Mouse (Mus musculus) liver, postnatal 0 days (tissue): ENCODE data around the gene Chpf2. TPM values are rescaled to one million over a fixed set of nuclear protein-coding genes. Genes with fewer than 3 reads are reported as not detected.

ENCODE experiments used
- ATAC-seq: fragments of 200-750 bp; cut with Nextera tagmentation; 2 replicates; pipeline ENCODE4 v1.8.0; 2017; ENCODE audit warnings: mild to moderate bottlenecking, moderate library complexity
- DNase-seq: peaks from one replicate; pipeline ENCODE4 v3.0.0-alpha.2; 2016
- H3K27ac ChIP-seq: fragments of 300-500 bp; sonication (generic); 2 replicates; pipeline ENCODE4 v1.5.1; 2014; ENCODE audit warnings: antibody characterized with exemption, moderate library complexity, mild to moderate bottlenecking, low read depth
- H3K27me3 ChIP-seq: fragments of 300-500 bp; sonication (generic); 2 replicates; pipeline ENCODE4 v1.6.1; 2014; ENCODE audit warnings: low read length, control low read depth, mixed read lengths; ENCODE audit not compliant: insufficient read depth
- H3K36me3 ChIP-seq: fragments of 300-500 bp; sonication (generic); replicated peaks from 2 replicates; pipeline ENCODE4 v1.6.1; 2014; ENCODE audit warnings: mild to moderate bottlenecking, control low read depth, low read length, moderate library complexity, mixed read lengths; ENCODE audit not compliant: insufficient read depth
- H3K4me1 ChIP-seq: fragments of 300-500 bp; sonication (generic); 2 replicates; pipeline ENCODE4 v1.6.1; 2014; ENCODE audit warnings: antibody characterized with exemption, mild to moderate bottlenecking, control low read depth; ENCODE audit not compliant: insufficient read depth
- H3K4me2 ChIP-seq: fragments of 300-500 bp; sonication (generic); 2 replicates; pipeline ENCODE4 v1.6.1; 2014; ENCODE audit warnings: low read depth, mild to moderate bottlenecking, low read length, moderate library complexity, mixed read lengths
- H3K4me3 ChIP-seq: fragments of 300-500 bp; sonication (generic); 2 replicates; pipeline ENCODE4 v1.5.1; 2014; ENCODE audit warnings: low read depth, low read length
- H3K9ac ChIP-seq: fragments of 300-500 bp; sonication (generic); replicated peaks from 2 replicates; pipeline ENCODE4 v1.6.1; 2014; ENCODE audit warnings: mild to moderate bottlenecking, moderate library complexity
- H3K9me3 ChIP-seq: fragments of 300-500 bp; sonication (generic); 2 replicates; pipeline ENCODE4 v1.6.1; 2016; ENCODE audit warnings: mild to moderate bottlenecking, control low read depth, low read length, mixed read lengths
- CTCF ChIP-seq: sonication (generic); IDR thresholded peaks from 2 replicates; pipeline ENCODE4 v1.5.1; 2016; ENCODE audit warnings: antibody characterized with exemption, low read depth
- EP300 ChIP-seq: IDR thresholded peaks from 2 replicates; pipeline ENCODE4 v1.6.1; 2016; ENCODE audit warnings: antibody characterized with exemption, low read depth, mild to moderate bottlenecking
- WGBS: fragments of 180-500 bp; shearing (Covaris S2); extraction: QIAGEN DNeasy Blood & Tissue Kit; methylation state at CpG from one replicate; pipeline ENCODE4 v1.1.7; 2014; ENCODE audit not compliant: insufficient replicate concordance; 5-methylcytosine and 5-hydroxymethylcytosine counted together
- polyA plus RNA-seq: library from polyadenylated mRNA; unstranded; fragments of >200 nt; fragmentation: Nextera tagmentation; extraction: Ambion mirVana; gene quantifications from 2 replicates; pipeline ENCODE4 v1.2.1, GENCODE M21; 2015

Gene Chpf2
- polyA plus RNA-seq, 1 experiment from 2014 or later: 15.9 TPM

DNA sequence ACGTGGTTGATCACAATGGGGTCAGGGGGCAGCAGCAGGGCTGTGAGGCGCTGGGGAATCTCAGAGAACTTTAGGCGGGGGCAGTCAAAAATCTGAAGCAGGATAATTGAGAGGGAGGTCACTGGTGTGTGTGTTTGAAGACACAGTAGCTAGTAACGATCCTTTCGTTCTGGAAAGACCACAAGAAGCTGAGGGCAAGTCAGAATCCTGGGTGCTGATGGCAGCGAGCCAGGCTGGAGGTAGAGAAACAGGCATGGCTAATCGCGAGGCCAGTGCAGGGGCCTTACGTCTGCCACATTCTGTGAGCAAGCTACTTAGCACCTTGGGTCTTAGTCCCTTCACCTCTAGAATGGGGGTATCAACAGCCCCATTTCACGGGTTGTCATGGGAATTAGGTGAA, 7.4 kb downstream of the Chpf2 start:
- no peak for DNase-seq
- peaks cover 15% of the 10 kb centered on the region for H3K27me3 ChIP-seq
- H3K36me3 ChIP-seq: peaks cover 10% of the 10 kb centered on the region
- H3K4me2 ChIP-seq: no peak overlapping the region
- peaks cover 24% of the 10 kb centered on the region for H3K4me1 ChIP-seq
- WGBS: 73% methylated on average over 10 of the region's 10 CpGs
- H3K9ac ChIP-seq: no peak overlapping the region
- H3K27ac ChIP-seq: no peak overlapping the region
- no peak for TF ChIP-seq EP300
- TF ChIP-seq CTCF: no peak
- no peak overlapping the region for H3K4me3 ChIP-seq
- H3K9me3 ChIP-seq: no peaks in the 10 kb centered on the region
- ATAC-seq: no peak

DNA sequence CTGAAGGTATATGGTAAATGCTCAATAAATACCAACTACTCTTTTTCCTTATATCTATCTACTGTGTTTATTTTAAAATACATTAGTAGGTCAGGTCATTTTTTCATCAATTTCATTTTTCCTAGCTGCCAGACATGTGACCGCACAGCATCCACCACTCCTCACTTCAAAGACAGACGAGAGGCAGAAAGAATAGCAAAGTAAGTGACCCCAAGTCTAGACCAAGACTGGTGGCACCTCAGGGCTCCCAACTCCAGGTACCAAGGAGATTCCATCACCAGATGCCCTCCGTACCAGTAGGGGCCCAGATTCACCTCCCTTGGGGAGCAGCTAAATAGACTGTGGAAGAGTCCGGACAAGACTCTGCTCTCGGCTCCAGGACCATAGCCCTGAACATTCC, 7.8 kb downstream of the Chpf2 start:
- peaks cover 6% of the 10 kb centered on the region for H3K36me3 ChIP-seq
- DNase-seq: no peak
- no peak overlapping the region for H3K4me3 ChIP-seq
- no peak overlapping the region for H3K4me2 ChIP-seq
- 84% methylated on average over 5 of the region's 5 CpGs for WGBS
- H3K27ac ChIP-seq: no peak overlapping the region
- H3K9ac ChIP-seq: no peak overlapping the region
- peaks cover 24% of the 10 kb centered on the region for H3K4me1 ChIP-seq
- no peak for ATAC-seq
- peaks cover 19% of the 10 kb centered on the region for H3K27me3 ChIP-seq
- no peaks in the 10 kb centered on the region for H3K9me3 ChIP-seq
- TF ChIP-seq EP300 (no peak), CTCF (no peak)

DNA sequence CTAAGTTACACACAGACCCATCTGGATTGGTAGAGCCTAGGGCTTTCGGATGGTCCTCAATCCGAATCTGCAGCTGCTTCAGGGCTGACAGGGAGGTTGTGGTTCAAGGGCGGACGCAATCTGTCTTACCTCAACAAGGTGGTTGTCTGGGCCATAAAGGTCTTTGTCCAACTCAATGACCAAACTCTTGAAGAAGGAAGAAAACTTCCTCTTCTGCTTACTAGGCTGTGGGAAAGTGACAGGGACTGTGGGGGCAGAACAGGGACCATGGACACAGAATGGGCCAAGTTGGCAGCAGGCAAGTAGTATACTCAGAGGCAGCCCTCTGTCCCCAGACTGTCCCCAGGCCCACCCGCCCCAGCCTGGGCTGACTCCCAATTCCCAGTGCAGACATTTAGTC, 8.7 kb downstream of the Chpf2 start:
- ATAC-seq: no peak
- H3K4me1 ChIP-seq: peaks cover 24% of the 10 kb centered on the region
- peaks cover 27% of the 10 kb centered on the region for H3K27me3 ChIP-seq
- no peak overlapping the region for H3K9ac ChIP-seq
- no peak overlapping the region for H3K27ac ChIP-seq
- 83% methylated on average over 5 of the region's 5 CpGs for WGBS
- H3K9me3 ChIP-seq: no peaks in the 10 kb centered on the region
- H3K36me3 ChIP-seq: 0 out of 2 replicates have a peak, but pooled peaks cover 3% of the 10 kb centered on the region
- no peak overlapping the region for H3K4me2 ChIP-seq
- H3K4me3 ChIP-seq: no peak overlapping the region
- DNase-seq: no peak
- TF ChIP-seq EP300 (no peak), CTCF (no peak)

DNA sequence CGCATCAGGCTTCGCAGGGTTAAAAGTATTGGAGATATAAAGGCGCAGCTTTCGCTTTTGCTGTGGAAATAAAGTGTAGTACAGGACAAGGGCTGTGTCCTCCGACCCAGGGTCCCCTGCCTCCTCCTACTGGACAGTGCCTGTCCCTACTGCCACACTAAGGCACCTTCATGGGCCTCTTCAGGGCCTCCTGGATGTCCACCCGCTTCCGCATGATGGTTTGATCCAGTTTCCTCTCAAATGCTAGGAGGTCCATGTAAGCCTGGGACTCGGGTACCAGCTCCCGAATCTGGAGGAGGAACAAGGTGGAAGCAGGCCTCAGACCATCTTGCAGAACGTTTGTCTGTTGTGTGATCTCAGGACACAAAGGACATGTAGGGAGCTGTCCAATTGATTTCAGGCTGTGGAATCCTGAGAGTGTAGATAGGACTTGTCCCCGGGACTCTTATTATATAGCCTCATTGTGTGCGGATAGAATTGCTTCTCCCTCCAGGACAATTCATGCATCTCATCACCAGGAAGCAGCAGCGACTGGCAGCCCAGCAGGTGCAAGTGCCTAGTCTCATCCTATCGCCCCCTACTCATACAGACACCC, 9.3 kb downstream of the Chpf2 start:
- Histone ChIP-seq H3K36me3 (0 out of 2 replicates have a peak, but pooled peaks cover 3% of the 10 kb centered on the region), H3K27ac (no peak overlapping the region), H3K4me1 (peaks cover 24% of the 10 kb centered on the region), H3K9ac (no peak overlapping the region), H3K9me3 (no peaks in the 10 kb centered on the region), H3K4me2 (no peak overlapping the region; the same call in 1 of the 2 replicates), H3K27me3 (peaks cover 33% of the 10 kb centered on the region), H3K4me3 (no peak overlapping the region)
- TF ChIP-seq CTCF: 0 out of 2 replicates have a peak, but pooled peaks have one; percentile 2
- no peak for TF ChIP-seq EP300
- ATAC-seq (no peak), DNase-seq (no peak)
- 77% methylated on average over 14 of the region's 14 CpGs for WGBS

DNA sequence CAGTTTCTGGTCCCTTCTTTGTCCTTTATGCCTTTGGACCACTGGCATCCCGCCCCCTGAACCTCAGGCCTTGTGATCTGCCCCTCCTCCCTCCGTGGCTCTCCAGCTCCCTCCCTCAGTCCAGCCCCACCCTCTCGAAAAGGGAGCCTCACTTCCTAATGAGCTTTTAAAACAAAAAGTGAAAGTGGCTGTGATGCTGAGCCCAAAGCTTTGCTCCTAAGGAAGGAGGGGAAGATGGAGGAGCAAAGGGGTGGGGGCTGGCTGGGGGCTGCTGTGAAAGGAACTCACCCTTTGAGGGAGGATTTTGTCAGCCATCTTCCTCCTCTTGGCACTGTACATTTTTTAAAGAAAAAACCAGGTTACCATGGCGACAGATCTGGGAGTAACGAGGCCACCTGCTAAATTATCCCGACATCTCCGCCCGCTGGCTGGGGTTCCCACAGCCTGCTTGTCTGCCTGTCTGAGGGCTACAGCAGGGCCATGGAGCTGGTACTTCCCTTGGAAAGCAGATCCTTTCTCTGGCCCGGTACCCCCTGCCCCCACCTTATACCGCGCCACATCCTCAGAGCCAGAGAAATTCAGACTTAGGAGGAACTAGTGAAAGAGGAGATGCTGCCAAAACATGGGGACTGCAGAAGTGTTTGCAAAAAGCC, 10.1 kb downstream of the Chpf2 start:
- Histone ChIP-seq H3K27me3 (peaks cover 41% of the 10 kb centered on the region), H3K9me3 (no peaks in the 10 kb centered on the region), H3K36me3 (0 out of 2 replicates have a peak, but pooled peaks cover 3% of the 10 kb centered on the region), H3K4me3 (0 out of 2 replicates have a peak overlapping the region, but pooled peaks have one; percentile 5), H3K27ac (no peak overlapping the region), H3K4me1 (peaks cover 22% of the 10 kb centered on the region), H3K9ac (no peak overlapping the region), H3K4me2 (peak overlapping the region; percentile 52)
- ATAC-seq (no peak), DNase-seq (no peak)
- 28% methylated on average over 11 of the region's 11 CpGs for WGBS
- TF ChIP-seq EP300: no peak
- TF ChIP-seq CTCF: no peak

DNA sequence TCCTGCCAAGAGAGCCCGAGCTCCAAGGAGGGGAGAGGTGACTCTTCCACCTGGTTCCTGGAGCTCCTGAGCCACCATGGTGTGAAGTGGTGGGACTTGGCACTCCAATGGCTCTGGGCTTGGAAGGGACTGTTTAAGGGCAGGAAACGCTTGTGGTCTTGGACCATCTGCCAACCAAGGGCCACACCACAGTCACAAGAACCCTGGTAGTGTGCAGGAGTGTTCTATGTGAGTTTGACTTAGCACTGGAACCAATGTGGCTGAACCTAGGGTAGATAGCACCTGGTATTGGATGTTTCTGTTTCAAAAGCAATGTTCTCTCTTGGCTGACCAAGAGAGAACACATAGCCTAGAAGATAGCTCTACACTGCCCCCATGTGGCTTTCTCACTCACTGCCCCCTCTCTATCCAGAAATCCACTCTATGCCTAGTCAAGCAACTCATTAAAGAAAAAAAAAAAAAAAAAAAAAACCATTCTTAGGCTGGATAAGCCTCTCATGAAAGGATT, 10.7 kb downstream of the Chpf2 start:
- Histone ChIP-seq H3K27ac (no peak overlapping the region), H3K27me3 (peaks cover 47% of the 10 kb centered on the region), H3K4me2 (peak overlapping the region; percentile 52), H3K9me3 (no peaks in the 10 kb centered on the region), H3K36me3 (0 out of 2 replicates have a peak, but pooled peaks cover 3% of the 10 kb centered on the region), H3K4me3 (no peak overlapping the region), H3K4me1 (peaks cover 18% of the 10 kb centered on the region), H3K9ac (no peak overlapping the region)
- ATAC-seq: peak; percentile 68
- TF ChIP-seq CTCF (peak; percentile 77), EP300 (no peak)
- DNase-seq: peak; percentile 79
- WGBS: 58% methylated on average over 2 of the region's 2 CpGs
